Comparison of ENCODE assay signal across 51 mouse cellular contexts in the genomic region with DNA sequence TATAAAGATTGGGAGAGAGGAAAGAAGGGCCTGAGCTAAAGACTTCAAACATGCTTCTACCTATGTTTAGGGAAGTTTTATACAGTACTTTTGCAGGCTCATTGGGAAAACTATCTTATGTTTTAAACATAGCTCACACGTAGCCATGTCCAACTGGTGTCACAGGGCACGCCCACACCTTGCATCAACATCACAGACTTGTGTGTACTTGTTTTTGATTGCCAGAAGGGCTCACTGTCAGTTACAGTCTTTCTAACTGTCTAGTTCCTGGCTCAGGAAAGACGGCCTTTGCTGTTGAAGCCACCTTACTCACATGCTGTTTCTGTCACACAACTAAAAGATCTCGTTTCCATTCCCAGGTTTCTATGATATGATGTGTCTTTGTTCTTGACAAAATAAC. TPM values are rescaled to one million over a fixed set of nuclear protein-coding genes. Genes with fewer than 3 reads are reported as not detected.
"Had no signal": no experiment of that assay in that cellular context is flagged by ENCODE, and none has a peak within 500 bp of the region (broad histone marks: within the 10 kb centered on the region; RNA-seq: fewer than 3 reads in every experiment).

No protein-coding gene starts in this region.

- DNase-seq: heart, postnatal 10 days; heart, postnatal 14 days; heart, postnatal 36 days; heart, postnatal 4 days; kidney, adult 11 months; kidney, adult 18-20 months; kidney, adult 2 months; kidney, adult 8-10 months; kidney, adult 9 months; kidney, postnatal 10 days; kidney, postnatal 14 days; kidney, postnatal 25 days; kidney, postnatal 36 days; kidney, postnatal 4 days; layer of hippocampus, adult 9-11 months; layer of hippocampus, postnatal 36 days had no signal

RNA-seq across cellular contexts. Expression of a gene that starts 2.0 kb away (rescaled TPM):
- total RNA-seq: heart, postnatal 10 days; heart, postnatal 14 days; heart, postnatal 25 days; heart, postnatal 36 days; heart, postnatal 4 days; hematopoietic stem cell, adult 5-6 weeks; hindbrain, postnatal 0 days; layer of hippocampus, adult 18-20 months; layer of hippocampus, adult 2 months; layer of hippocampus, adult 8-10 months; layer of hippocampus, postnatal 10 days; layer of hippocampus, postnatal 14 days; layer of hippocampus, postnatal 25 days; layer of hippocampus, postnatal 36 days; left cerebral cortex, adult 18-20 months; left cerebral cortex, adult 2 months; left cerebral cortex, adult 8-10 months had no signal
- polyA plus RNA-seq: heart, embryonic 12.5 days; heart, embryonic 13.5 days; heart, embryonic 14.5 days; heart, embryonic 15.5 days; heart, embryonic 16.5 days; heart, postnatal 0 days; hindbrain, embryonic 10.5 days; hindbrain, embryonic 11.5 days; hindbrain, embryonic 12.5 days; hindbrain, embryonic 13.5 days; hindbrain, embryonic 14.5 days; hindbrain, embryonic 15.5 days; hindbrain, embryonic 16.5 days; hindbrain, postnatal 0 days; inflammation-experienced regulatory T-cells, adult 6 months; intestine, embryonic 14.5 days; intestine, embryonic 15.5 days; intestine, embryonic 16.5 days; intestine, postnatal 0 days; kidney, adult 2 months; kidney, embryonic 14.5 days; kidney, embryonic 15.5 days; kidney, embryonic 16.5 days; kidney, postnatal 0 days; large intestine, adult 2 months had no signal

RNA-seq across cellular contexts. Expression of a gene that starts 30.1 kb away (rescaled TPM):
- total RNA-seq: heart, postnatal 10 days; heart, postnatal 14 days; heart, postnatal 25 days; hematopoietic stem cell, adult 5-6 weeks had no signal
- polyA plus RNA-seq: inflammation-experienced regulatory T-cells, adult 6 months had no signal
